Mouse (Mus musculus) layer of hippocampus, adult 18-20 months (tissue): ENCODE data around the gene Mknk2. TPM values are rescaled to one million over a fixed set of nuclear protein-coding genes. Genes with fewer than 3 reads are reported as not detected.

Experiments used
- DNase-seq, 2 experiments: peaks; one replicate each; pipeline ENCODE4 v3.0.0; 2022; ENCODE audit warnings: low spot score in 2 of 2
- total RNA-seq, 2 experiments: library from RNA; stranded (reverse); gene quantifications; 2 replicates each; pipeline ENCODE4 v1.2.3; 2021

Mknk2 gene
- total RNA-seq, 2 experiments from 2014 or later = 44.7 to 46.1 TPM

- DNase-seq = no peak
Measured at GRCm38 (mm10) chr10:80670531-80670930, 7.4 kb downstream of the Mknk2 start.

- DNase-seq = no peak
Measured at GRCm38 (mm10) chr10:80669737-80670485, 8.0 kb downstream of the Mknk2 start.

GRCm38 (mm10) chr10:80669018-80669417, 8.9 kb downstream of the Mknk2 start:
- DNase-seq = no peak

DNA sequence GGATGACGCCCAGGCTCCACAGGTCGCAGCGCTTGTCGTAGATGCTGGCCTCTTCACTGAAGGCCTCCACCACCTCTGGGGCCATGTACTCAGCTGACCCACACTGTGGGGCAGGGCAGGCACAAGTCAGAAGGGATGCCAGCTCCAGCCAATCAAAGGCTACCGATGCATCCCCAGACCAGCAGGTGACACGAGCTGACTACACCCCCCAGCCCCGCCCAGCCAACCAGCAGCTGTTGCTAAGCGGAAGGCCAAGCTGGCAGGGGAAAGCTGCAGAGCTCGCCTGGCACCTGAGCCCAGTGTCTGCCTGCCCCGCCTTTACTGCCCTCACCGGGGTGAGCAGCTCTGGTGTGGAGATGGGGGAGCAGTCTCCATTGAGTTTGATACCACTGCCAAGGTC, 9.3 kb downstream of the Mknk2 start:
- no peak for DNase-seq

GRCm38 (mm10) chr10:80666837-80667412, 11.0 kb downstream of the Mknk2 start:
- no peak for DNase-seq

DNA sequence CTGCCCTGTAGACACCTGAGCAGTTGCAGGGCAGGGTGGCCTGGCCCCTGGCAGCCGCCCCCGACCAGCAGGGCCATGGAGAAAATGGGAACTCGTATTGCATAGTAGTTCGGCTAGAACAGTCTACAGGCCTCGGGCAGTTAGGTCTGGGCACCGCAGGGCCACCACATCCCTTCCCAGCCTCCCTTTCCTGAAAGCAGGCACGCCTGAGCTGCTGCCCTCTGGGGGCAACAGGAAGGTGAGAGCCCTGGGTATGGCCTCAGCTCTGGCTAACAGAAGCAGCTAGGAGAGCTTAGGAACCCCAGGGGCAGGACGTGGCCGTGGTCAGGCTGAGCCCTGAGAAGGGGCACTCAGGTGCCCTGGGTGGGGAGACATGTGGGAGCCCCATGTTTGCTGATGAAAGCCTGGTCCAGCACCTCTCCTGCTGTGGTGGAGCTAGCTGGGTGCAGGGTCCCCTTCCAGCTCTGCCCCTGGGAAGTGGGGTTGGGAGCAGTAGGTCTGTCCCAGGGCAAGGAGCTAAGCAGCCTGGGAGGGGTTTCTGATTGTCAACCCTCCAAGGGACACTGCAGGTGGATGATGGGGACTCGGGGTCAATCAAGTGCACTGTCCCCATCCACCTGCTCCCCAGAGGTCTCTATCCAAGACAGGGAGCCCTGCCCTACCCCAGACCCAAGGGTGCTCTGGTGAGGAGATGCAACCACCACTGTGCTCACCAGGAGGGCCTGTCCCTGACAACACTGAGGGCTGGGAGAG, 11.8 kb downstream of the Mknk2 start:
- DNase-seq = no peak

GRCm38 (mm10) chr10:80665459-80665858, 12.5 kb downstream of the Mknk2 start:
- no peak for DNase-seq

DNA sequence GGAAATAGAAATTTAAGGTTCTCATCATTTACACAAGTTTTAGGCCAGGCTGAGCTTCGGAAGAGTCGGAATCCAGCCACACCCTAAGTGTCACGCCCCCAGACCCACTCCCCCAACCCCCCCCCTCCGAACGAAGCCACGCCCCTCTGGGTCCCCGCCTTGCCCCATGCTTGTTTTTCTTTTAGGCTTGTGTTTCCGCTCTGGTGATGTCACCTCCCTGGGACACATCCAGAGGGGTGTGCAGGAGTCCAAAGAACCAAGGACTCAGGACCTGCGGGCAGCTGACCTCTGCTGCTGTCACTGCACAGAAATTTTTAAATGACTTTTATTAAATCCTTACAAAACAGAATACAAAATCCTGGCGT, 12.9 kb downstream of the Mknk2 start:
- DNase-seq = no peak

GRCm38 (mm10) chr10:80664197-80665015, 13.5 kb downstream of the Mknk2 start:
- DNase-seq = peak in 1 of 2 experiments; percentile 44

DNA sequence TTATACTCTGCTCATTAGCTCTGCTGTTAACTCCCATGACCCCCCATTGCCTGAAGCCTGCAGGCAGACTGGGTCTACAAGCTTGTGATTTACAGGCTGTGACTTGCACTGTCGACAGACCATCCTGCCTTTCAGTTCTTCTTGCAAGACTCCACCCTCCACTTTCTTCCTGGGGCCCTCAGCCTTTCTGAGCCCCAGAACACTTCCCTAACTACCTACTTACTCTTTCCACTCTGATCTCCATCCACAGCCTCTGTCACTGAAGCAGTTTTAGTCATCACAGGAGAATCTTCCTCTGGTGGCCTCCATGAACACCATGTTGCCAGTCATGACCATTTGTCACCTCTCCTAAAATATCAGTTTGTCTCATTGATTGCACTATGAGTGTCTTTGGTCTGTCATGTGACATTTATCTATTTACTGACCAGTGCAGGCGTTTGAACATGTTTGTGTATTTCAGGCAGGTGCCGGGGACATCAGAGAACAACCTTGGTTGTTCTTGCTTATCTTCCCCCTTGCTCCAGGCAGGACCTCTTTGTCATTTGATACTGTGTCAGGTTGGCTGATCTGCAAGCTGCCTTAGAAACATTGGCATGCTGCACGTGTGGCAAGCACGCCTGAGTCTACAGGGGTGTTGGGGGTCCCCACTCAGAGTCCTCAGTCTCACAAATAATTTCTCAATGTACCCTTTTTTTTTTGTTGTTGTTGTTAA, 14.3 kb downstream of the Mknk2 start:
- DNase-seq = no peak

DNA sequence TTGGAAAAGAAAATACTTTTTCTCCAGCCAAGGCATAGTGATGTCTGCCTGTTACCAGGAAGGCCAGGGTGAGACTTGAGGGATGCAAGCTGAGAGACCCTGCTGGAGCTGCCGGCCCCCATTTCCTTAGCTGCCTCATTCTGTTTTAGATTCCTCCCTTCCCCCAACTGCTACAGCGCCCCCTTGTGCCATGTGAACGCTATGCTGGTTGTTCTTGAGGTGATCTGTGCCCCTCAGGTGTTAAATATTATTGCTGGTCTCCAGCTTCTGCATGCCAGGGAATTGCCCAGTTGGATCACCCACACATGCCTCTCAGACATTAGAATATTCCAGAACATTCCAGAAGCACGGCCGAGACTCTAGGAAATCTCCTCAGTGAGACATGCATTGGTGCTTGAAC, 16.8 kb downstream of the Mknk2 start:
- no peak for DNase-seq

DNA sequence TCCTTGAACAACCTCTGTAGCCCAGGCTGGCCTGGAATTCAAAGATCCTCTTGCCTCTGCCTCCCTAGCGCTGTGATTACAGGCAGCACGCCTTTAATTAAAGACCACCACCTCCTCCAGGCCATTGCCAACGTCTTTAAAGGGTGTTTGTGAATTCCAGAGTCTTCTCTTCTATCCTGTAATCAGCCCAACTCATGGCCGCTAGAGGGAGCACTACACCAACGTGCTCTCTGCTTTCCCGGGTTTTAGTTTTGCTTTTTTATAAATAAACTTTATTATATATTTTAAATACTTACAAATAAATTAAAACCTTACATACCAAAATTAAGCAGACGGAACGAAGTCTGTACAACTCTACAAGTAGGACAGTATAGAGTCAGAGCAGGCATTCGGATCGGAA, 18.7 kb downstream of the Mknk2 start:
- DNase-seq = peak in 1 of 2 experiments; percentile 88

DNA sequence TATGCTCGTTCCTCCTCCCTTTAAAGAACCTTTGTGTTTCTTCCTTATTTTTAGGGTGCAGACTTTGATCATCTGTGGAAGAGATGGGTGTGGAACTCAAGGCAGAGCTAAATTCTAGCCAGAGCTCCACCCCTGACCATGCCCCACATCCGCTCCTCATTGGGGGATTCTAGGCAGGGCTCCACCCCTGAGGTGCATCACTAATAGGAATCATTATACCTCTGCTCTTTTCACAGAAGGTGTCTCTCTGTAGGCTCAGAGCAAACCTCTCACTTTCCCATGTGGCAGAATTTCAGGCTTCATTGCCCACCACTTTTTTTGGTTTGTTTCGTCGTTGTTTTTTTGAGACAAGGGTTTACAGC, 19.1 kb downstream of the Mknk2 start:
- DNase-seq = no peak

DNA sequence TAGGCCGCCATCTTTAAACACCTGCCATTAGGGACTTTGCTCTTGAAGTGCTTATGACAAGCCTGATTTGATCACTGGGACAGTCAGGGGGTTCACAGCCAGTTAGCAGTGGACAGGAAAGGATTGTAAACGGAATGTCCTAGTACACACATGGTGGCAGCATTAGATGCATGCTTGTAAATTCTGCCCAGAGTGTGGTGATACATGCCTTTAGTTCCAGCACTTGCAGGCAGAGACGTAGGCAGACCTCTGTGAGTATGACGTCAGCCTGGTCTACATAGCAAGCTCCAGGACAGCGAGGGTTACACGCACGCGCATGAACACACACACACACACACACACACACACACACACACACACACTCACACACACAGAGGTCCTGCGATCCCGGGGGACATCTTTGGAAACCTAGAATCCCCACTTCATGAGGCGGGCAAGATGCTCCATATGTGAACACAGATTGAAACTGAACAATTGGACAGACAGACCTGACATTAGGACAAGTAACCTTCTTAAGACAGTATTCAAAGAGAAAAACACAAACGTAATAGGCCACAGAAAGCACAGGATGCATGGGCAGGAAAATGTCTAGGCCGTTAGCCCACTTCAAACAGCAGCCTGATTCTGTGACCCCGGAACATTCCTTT, 19.6 kb downstream of the Mknk2 start:
- DNase-seq = no peak

GRCm38 (mm10) chr10:80656863-80657623, 20.9 kb downstream of the Mknk2 start, which contains the start of gene Btbd2:
Gene Btbd2 (minus strand): TSS chr10:80657071.
- no peak for DNase-seq

- peak; percentile 91 to 96 for DNase-seq
Measured at GRCm38 (mm10) chr10:80656130-80656862, 21.6 kb downstream of the Mknk2 start.

DNA sequence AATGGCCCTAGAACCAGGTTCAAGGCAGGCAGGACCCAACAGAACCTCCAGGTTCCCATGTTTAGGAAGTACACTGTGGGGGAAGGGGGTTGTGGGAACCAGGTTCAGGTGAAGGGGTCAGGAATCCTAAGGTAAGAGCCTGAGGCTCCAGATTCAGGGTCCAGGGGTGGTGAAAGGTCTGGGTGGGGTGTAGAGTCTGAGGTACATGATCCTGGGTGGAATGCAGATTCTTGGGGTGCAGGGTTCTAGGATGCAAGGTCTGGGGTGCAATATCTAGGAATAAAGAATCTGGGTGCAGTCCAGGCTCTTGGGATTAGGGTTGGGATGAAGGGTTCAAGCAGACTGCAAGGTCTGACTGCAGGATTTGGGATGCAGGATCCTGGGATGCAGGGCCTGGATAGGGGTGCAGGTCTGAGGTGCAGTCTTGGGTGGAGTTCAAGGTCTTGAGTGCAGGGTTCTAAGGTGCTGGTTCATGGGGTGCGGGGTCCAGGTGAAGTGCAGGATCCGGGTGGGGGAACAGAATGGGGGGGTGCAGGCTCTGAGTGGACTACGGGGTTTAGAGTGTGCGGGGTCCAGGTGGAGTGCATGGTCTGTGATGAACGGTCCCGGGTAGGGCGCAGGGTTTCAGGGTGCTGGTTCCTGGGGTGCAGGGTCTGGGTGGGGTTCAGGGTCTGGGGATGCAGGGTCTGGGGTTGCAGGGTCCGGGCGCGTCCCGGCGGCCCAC, 22.3 kb downstream of the Mknk2 start:
- DNase-seq = no peak

DNA sequence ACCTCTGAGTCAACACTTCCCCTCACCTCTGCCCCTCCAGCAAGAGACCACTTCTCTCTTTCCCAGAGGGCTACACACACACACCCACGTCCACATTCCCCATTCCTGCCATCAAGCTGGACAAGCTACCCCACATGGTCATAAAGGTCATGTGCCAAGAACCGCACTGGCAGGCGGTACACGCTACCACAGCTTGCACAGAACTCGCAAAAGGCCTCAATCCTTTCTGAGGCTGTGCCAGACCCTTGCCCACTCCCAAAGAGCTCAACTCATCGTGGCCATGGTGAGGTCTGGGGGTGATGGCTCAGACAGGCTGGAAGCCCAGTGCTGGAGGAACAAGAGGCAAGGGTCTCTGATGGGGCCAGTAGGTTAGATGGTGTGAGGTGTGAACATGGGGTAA, 23.0 kb downstream of the Mknk2 start:
- no peak for DNase-seq
